Mouse (Mus musculus) Patski (cell line): ENCODE results near the gene Sync. TPM values are rescaled to one million over a fixed set of nuclear protein-coding genes. Genes with fewer than 3 reads are reported as not detected.

Source experiments
- ATAC-seq: fragments of 100-300 bp; one replicate; pipeline ENCODE4 v1.8.0; 2021
- CTCF ChIA-PET: fragments of 350-600 bp; sonication (Branson Sonifier 250); formaldehyde crosslinking; loops from one replicate; lab custom pipeline; 2022; ENCODE audit warnings: inconsistent platforms; lab: Charles Lee
- POLR2A ChIA-PET: fragments of 350-600 bp; sonication (Branson Sonifier 250); formaldehyde crosslinking; loops from one replicate; lab custom pipeline; 2022; ENCODE audit warnings: antibody characterized with exemption, inconsistent platforms; lab: Charles Lee
- DNase-seq: peaks from one replicate; pipeline ENCODE4 v3.0.0-alpha.2; 2011; ENCODE audit warnings: low read depth, low spot score
- H3K27me3 ChIP-seq: fragments of 371-371 bp; one replicate; pipeline ENCODE4 v1.5.1; 2021
- CTCF ChIP-seq: fragments of 100-300 bp; IDR thresholded peaks from one replicate; pipeline ENCODE4 v1.5.1; 2021
- in situ Hi-C: fragments of 300-500 bp; cut with MboI; formaldehyde crosslinking; loops from 3 replicates; pipeline ENCODE4 v1.11.1; 2018; ENCODE audit warnings: low pct_unique_long_range_greater_than_20kb, mixed read lengths
- polyA plus RNA-seq: library from polyadenylated mRNA; unstranded; gene quantifications from one replicate; pipeline ENCODE4 v1.2.3, GENCODE M21; 2021

Sync gene
- polyA plus RNA-seq, 1 experiment from 2014 or later, result 4.9 TPM

GRCm38 (mm10) chr4:129297724-129298123 is 10.3 kb downstream of the Sync start:
- ChIA-PET CTCF (interaction anchor here (1.4 kb wide), 1 partner anchor 27 kb away, joined by 3 read pairs; no protein-coding TSS in a partner anchor), POLR2A (no interaction called here)
- DNase-seq, result no peak
- no peak for TF ChIP-seq CTCF
- in situ Hi-C loops, result no loop called here
- H3K27me3 ChIP-seq, result no peaks in the 10 kb centered on the region
- ATAC-seq, result no peak

GRCm38 (mm10) chr4:129299121-129299520 is 11.7 kb downstream of the Sync start:
- POLR2A ChIA-PET, result no interaction called here
- DNase-seq (no peak), ATAC-seq (no peak)
- CTCF ChIA-PET, result no interaction called here
- TF ChIP-seq CTCF, result no peak
- H3K27me3 ChIP-seq, result no peaks in the 10 kb centered on the region
- in situ Hi-C loops, result no loop called here

- ATAC-seq (peak; percentile 81), DNase-seq (peak; percentile 89)
- TF ChIP-seq CTCF, result no peak
- ChIA-PET CTCF (no interaction called here), POLR2A (no interaction called here)
- no peaks in the 10 kb centered on the region for H3K27me3 ChIP-seq
- in situ Hi-C loops, result no loop called here
Observed at GRCm38 (mm10) chr4:129303401-129303800, 16.0 kb downstream of the Sync start.

GRCm38 (mm10) chr4:129303816-129304215 is 16.4 kb downstream of the Sync start:
- peak; percentile 65 for ATAC-seq

GRCm38 (mm10) chr4:129304306-129304705 is 16.9 kb downstream of the Sync start:
- ChIA-PET CTCF (no interaction called here), POLR2A (interaction anchor here (0.6 to 0.7 kb wide), 3 partner anchors 18 to 962 kb away, joined by 3 read pairs; no protein-coding TSS in a partner anchor)
- DNase-seq, result no peak
- TF ChIP-seq CTCF, result no peak
- H3K27me3 ChIP-seq, result no peaks in the 10 kb centered on the region
- in situ Hi-C loops, result no loop called here
- no peak for ATAC-seq

More at GRCm38 (mm10) chr4:129303816-129304215, 16.4 kb downstream of the Sync start:
- CTCF ChIA-PET, result no interaction called here
- in situ Hi-C loops, result no loop called here
- no peaks in the 10 kb centered on the region for H3K27me3 ChIP-seq
- TF ChIP-seq CTCF, result no peak
- no peak for DNase-seq
- POLR2A ChIA-PET, result no interaction called here

- ChIA-PET CTCF (no interaction called here), POLR2A (no interaction called here)
- ATAC-seq (no peak), DNase-seq (no peak)
- H3K27me3 ChIP-seq, result no peaks in the 10 kb centered on the region
- no peak for TF ChIP-seq CTCF
- in situ Hi-C loops, result no loop called here
Observed at GRCm38 (mm10) chr4:129307936-129308335, 20.5 kb downstream of the Sync start.

- in situ Hi-C loops, result no loop called here
- CTCF ChIA-PET, result interaction anchor here (1.3 kb wide), 1 partner anchor 10 kb away, joined by 6 read pairs; no protein-coding TSS in a partner anchor
- no peak for ATAC-seq
- H3K27me3 ChIP-seq, result no peaks in the 10 kb centered on the region
- TF ChIP-seq CTCF, result no peak
- no peak for DNase-seq
- POLR2A ChIA-PET, result no interaction called here
Observed at GRCm38 (mm10) chr4:129313886-129314285, 26.5 kb downstream of the Sync start.

GRCm38 (mm10) chr4:129320876-129321275 is 33.5 kb downstream of the Sync start:
- ChIA-PET CTCF (no interaction called here), POLR2A (no interaction called here)
- in situ Hi-C loops, result no loop called here
- ATAC-seq (no peak), DNase-seq (no peak)
- TF ChIP-seq CTCF, result no peak
- no peaks in the 10 kb centered on the region for H3K27me3 ChIP-seq

GRCm38 (mm10) chr4:129322042-129322441 is 34.6 kb downstream of the Sync start:
- in situ Hi-C loops, result no loop called here
- no peaks in the 10 kb centered on the region for H3K27me3 ChIP-seq
- no peak for TF ChIP-seq CTCF
- no peak for ATAC-seq
- ChIA-PET POLR2A (no interaction called here), CTCF (no interaction called here)
- DNase-seq, result no peak

- no peak for TF ChIP-seq CTCF
- CTCF ChIA-PET, result interaction anchor here (1.2 to 1.6 kb wide), 2 partner anchors 10 to 21 kb away, joined by 4 to 6 read pairs; no protein-coding TSS in a partner anchor
- in situ Hi-C loops, result no loop called here
- no peaks in the 10 kb centered on the region for H3K27me3 ChIP-seq
- ATAC-seq, result no peak
- POLR2A ChIA-PET, result no interaction called here
- DNase-seq, result no peak
Observed at GRCm38 (mm10) chr4:129323491-129323890, 36.1 kb downstream of the Sync start.

GRCm38 (mm10) chr4:129324756-129325155 is 37.3 kb downstream of the Sync start:
- peak; percentile 44 for ATAC-seq
- H3K27me3 ChIP-seq, result no peaks in the 10 kb centered on the region
- POLR2A ChIA-PET, result no interaction called here
- CTCF ChIA-PET, result interaction anchor here (1.1 to 1.9 kb wide), 4 partner anchors 10 to 27 kb away, joined by 3 to 7 read pairs (median 5); no protein-coding TSS in a partner anchor
- in situ Hi-C loops, result no loop called here
- TF ChIP-seq CTCF, result no peak
- no peak for DNase-seq

GRCm38 (mm10) chr4:129326191-129326590 is 38.8 kb downstream of the Sync start:
- in situ Hi-C loops, result no loop called here
- CTCF ChIA-PET, result no interaction called here

More at GRCm38 (mm10) chr4:129326191-129326590, 38.8 kb downstream of the Sync start:
- POLR2A ChIA-PET, result interaction anchor here (0.6 kb wide), 1 partner anchor 291 kb away, joined by 5 read pairs; no protein-coding TSS in a partner anchor
- H3K27me3 ChIP-seq, result no peaks in the 10 kb centered on the region
- no peak for ATAC-seq
- no peak for DNase-seq
- no peak for TF ChIP-seq CTCF
